Mouse (Mus musculus) fibroblast of lung, adult 2 months (primary cell): ENCODE measurements around the gene Calcoco1.
A peak's percentile ranks its signal among the peaks of the same experiment; 100 is the strongest.

Experiments
- DNase-seq: peaks from one replicate; pipeline ENCODE4 v3.0.0-alpha.2; 2011; ENCODE audit warnings: low read depth

Calcoco1 gene

DNA sequence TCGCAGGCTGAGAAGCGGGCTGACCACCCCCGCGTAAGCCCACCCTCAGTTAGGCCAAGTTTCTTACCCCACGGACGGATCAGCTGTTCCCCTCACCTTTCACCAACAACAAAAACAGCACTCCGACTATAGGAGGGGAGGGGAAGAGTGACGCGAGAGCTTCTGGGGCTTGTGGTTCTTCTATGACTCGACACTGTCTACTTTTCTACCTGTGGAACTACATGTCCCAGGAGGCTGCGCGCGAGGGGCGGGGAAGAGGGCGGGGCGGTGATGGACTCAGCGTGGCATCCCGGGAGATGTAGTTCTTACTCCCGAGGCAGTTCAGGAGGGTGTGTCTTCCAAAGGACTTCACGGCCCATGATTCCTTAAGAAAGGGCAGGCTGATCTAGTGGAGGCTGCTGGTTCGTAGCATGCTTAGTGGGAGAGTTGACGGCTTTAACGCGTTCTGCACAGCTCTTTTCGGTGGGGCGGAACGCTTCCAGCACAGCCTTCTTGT lies at the start of gene Calcoco1:
Calcoco1 (minus strand) TSS at position 199 of the 496 bp plus-strand sequence.
- DNase-seq, result peak; percentile 99

DNA sequence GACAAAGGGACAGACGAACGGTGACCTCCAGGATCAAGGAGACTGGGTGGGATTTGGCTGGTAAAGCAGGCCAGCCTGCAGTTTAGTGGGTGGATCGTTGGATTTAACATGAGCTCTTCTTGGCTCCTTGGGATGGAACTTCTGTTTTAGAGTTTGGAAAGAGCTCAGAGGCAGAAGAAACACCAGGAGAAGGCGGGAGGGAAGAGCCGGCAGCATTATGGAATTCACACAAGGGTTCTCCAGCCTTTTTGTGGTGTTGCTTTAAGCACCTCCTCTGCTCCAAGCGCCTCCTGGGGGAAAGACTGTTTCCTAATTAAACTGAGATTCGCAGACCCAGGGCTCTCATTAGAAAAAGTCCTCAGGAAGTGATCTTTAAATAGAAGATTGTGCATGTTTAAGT lies 48.9 kb upstream of the Calcoco1 start:
- no peak for DNase-seq

DNA sequence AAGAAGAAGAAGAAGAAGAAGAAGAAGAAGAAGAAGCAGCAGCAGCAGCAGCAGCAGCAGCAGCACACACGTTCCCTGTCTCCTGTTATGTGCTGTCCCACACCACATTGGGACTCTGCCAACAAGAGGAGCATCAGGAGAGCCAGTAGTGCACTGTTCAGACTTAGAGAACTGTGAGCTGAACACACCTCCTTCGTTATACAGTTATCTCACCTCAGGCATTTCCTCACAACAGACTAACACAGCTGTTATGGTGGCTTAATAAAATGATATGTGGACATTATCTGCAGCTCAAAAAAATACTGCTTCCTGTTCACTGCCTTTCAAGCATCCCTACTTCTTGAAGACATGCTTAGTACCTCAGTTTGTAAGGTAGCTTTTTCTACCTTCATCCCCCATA lies 43.2 kb upstream of the Calcoco1 start:
- DNase-seq, result no peak

DNA sequence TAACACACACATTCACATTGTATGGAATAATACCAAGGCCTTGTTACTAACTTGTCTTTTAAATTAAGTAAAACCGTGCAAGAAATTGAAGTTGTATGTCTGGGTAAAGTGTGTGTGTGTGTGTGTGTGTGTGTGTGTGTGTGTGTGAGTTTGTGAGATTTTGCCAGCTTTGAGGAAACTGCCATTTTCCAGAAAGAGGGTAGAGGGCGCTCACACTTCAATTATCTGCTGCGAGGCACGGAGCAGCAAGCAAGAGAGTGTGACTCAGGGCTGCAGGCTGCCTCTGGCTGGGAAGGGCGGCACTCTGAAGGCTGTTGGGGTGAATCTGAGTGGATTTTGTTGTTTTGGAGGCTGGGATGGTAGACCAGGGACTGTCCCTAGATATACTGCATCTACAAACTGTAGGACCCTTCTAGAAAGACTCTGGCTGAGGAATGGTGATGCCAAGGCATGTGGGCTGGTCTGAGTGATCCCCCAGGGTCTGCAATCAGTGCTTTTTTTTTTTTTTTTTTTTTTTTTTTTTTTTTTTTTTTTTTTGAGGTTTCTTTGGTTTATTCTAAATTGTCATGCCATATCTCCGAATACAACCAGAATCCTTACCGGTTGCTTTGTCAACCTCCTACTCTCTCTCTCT lies 39.9 kb upstream of the Calcoco1 start:
- peak; percentile 42 for DNase-seq

DNA sequence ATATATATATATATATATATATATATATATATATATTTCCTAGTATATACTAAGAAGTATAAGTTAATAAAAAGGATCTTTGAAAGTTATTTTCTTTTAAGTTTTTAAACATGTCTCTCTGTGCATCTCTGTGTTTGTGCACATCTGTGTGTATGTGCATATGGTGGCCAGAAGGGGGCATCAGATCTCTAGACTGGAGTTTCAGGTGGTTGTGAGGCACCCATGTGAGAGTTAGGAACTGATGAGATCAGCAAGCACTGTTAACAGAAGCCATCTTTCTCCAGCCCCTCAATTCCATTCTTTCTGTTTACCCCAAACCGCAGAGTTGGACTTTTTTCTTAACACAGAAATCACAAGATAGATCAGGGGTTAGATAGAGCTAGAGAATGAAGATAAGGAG lies 35.7 kb upstream of the Calcoco1 start:
- DNase-seq, result no peak

DNA sequence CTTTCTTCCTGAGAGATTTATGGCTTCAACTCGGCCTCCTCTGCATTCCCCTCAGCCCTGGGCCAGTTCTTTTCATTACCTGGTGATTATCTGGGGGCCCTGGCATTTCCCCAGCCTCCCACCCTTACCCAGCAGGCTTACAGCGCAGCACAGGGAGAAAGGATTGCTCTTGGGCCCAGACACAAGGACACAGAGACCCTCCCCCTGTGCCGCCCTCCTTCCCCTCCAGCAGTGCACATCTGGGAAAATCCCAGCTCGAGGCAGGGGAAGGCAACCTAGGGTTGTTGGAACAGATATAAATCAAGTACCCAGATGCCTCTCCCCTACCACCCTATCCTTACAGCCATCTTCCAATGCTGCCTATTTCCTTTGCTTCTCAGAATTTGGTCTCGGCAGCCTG lies 33.1 kb upstream of the Calcoco1 start:
- DNase-seq, result no peak

DNA sequence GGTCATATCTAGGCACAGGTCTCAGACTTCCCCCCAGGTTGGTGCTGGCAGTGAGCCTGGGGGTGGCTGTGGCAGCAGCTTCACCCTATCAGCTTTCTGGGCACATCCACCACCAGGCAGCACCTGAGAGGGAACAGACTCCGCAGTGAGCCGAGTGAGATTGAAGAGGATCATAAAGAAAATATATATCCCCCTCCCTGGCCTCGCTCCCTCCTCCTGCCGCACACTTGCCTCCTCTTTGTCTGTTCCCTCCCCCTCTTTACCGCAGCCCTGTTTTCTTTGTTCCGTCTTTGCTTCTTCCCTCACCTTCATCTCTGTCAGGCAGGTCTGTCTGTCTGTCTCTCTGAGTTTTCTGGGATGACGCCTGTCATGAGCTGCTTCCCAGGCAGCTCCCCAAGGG lies 32.4 kb upstream of the Calcoco1 start:
- DNase-seq, result no peak

DNA sequence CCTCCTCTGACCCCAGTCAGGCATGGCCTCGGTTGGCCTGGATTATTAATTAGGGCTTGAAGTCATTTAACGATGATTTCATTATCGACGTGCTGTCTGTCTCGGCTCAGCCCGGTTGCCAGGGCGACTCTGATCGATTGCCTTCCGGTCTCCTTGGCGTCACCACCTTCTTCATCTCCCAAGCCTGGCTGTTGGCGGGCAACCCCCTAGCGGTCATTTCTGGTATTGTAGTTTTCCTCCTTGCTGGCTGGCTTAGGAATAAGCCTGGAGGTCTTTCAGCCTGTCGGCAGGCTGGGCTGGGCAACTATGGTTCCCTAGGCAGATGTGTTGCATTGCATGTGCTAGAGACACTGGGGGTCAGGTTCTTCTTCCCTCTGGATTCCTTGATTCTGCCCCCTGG lies 31.2 kb upstream of the Calcoco1 start:
- DNase-seq, result no peak

DNA sequence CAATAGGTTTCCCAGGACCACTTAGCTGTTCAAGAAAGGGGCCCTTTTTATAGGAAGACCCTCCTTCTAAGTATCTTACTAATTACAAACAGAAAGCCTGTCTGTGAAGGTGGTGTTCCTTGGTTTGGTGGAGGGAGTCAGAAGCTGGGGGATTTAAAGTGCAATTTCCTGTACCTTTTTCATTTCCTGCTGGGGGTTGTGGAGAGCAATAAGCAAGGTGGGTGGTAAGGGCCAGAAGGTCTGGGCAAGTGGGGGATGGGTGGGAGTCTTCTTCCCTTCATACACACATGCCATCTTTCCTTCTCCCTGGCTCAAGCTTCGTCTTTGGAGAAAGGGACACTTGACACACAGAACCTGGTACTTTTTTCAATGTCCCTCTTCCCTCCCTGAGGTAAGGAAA lies 30.2 kb upstream of the Calcoco1 start:
- no peak for DNase-seq

DNA sequence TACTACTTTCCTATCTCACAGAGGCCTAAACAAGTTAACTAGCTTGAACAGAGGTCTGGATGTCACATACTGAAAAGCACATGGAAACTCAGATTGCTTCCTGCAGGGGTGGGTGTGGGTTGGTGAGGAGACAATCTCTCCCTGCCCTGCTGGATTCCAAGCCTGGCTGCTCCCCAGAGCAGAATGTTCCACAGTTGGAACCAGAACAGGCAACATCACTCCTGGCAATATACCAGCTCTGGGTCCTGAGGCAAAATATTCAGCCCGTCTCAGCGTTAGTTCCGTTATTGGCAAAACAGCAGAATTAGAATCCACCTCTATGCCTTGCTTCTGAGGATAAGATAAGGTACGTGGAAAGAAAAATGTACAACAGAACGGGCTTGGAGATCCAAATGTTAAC lies 28.3 kb upstream of the Calcoco1 start:
- no peak for DNase-seq

DNA sequence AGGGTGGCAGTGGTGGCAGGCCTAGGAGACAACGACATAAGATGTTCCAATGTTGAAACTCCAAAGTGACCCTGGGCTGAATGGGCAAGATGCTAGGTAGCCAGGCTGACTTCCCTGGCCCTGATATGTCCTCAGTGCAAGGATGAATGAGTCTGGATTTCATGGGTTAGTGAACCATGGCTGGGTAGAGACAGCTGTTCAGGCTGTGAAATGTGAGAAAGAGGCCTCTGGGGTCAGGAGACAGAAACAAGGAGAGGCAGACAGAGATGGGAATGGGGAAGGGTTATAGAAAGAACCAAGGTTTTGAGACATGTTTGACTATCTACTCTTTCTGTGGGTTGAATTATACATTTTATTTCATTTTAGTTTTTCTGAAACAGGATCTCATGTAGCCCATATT lies 27.1 kb upstream of the Calcoco1 start:
- DNase-seq, result no peak

DNA sequence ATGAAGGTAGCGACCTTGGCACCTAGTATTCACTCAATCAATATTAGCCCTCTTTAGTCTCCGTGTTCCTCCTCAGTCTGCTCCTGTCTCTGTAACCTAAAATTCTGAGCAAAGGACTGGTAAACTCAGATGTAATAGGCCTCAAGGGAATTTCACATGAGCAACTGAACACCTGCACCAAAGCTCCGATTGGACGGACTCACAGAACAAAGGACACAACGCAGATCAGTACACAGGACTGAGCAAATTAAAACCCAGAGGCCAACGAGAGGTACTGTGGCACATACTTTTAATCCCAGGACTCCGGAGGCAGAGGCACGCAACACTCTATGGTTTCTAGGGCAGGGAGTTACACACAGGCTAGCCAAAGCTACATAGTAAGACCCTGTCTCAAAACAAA lies 25.9 kb upstream of the Calcoco1 start:
- DNase-seq, result no peak

DNA sequence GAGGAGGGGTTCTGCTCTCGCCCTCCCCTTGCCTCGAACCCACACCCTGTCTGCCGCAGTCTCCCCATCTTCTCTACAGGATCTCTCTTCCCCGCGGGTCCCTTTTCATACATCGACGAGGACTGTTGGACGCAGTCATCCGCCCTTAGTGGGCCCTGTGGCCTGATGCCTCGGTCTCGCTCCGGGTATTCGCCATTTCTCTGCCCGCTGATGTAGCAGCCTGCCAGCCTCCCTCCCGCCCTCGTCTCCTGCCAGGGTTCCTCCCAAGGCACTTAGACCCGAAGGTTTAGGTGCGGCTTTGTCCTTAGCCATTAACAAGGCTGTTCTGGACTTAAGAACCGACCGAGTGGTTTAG lies 25.3 kb upstream of the Calcoco1 start:
- DNase-seq, result no peak

DNA sequence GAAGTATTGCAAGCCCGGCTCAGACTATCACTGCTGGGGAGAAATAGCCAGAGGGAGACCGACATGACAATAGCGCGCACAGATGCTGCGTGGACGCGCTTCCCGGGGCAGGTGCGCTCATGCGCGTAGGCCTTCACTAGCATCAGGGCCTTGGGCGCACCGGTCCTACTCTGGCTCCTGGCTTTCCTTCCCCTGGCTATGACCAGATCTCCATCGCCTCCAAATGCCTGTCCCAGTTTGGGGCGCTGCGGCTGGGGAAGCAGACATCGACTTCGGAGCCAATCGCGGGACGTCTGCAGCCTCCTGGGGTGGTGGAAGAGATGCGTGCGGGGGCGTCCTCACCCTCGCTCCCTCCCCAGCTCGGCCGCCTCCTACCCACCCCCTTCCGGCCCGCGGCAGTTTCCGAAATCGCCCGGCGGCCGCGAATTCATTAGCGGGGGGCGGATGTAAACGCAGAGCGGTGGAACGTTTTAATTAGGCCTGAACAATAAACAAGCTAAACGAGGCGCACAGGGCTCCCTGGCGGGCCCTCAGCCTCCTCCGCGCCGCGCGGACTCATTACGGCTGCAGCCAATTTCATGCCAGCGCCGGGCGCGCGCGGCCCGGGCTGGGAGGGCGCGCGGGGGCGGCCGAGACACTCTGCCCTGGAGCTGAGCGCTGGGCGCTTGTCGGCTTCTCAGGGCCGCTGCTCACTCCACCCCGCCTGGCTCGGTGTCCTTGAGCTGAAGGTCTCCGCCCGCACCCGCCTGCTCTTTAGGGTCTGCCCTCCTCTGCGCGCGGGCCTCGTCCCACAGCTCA lies 24.7 kb upstream of the Calcoco1 start:
- DNase-seq, result no peak

DNA sequence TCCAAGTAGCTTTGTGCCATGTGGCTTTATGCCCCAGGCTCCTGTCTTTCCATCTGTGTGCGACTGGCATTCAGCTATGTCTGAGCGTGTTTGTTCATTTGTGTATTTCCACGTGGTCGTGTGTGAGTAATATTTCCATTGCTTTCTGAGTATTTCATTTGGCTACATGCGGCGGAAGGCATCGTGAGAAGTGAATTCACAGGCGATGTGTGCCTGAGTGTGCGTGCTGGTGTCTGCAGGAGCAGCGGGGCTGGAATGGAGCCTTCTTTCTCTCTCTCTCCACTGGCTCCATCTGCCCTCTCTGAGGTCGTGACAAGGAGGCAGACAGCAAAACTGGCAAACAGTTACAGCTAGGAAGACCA lies 24.1 kb upstream of the Calcoco1 start:
- no peak for DNase-seq

DNA sequence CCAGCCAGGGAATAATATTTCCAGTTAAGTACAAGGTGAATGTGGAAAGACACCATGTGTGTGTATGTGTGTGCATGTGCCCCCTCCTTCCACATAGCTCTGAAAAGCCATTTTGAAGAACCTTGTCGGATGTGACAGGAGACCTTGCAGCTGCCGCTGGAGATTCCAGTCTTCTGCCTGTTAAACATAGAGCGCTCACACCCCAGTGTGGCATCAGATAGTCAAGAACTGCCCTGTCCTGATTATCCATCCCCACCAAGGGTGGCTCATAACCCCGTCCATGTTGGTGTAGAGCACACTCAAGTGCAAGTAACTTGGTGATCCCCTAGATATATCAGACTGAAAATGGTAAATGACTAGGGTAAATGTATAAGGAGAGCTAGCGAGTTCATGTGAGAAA lies 23.4 kb upstream of the Calcoco1 start:
- DNase-seq, result no peak

DNA sequence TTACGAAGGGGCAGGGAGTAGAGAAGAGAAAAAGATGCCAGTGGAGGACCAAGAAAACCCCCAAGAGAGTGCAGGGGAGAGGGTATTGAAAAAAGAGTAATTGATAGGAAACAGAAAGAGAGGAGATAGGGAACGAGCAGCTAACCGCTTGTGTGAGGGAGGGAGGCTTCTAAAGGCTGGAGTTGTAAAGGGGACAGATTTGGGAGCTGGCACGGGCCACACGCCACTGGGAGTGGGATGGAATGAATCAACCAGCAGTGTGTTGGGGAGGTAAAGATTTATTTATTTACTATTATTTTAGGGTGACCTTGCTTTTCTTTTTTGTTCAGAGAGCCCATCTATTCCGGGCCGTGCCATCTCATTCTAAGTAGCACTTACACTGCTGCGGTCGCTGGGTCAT lies 22.9 kb upstream of the Calcoco1 start:
- DNase-seq, result no peak

DNA sequence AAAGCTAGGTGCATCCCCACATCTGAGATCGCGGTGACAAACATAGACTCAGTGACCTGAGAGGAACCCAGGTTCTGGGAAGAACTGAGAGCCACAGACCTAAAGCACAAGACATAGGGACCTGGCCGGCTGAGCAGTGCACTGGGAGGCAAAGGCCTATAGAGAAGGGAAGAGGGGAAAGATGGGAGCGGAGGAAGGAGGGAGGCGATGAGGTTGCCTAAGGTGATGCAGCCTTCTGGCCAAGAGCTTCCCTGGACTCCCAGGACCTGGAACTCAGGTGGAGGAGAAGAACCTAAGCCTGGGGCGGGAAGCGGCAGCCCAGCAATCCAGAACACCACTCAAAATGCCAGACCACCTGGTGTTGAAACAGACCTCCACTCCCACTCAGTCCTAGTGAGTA lies 22.4 kb upstream of the Calcoco1 start:
- DNase-seq, result no peak

DNA sequence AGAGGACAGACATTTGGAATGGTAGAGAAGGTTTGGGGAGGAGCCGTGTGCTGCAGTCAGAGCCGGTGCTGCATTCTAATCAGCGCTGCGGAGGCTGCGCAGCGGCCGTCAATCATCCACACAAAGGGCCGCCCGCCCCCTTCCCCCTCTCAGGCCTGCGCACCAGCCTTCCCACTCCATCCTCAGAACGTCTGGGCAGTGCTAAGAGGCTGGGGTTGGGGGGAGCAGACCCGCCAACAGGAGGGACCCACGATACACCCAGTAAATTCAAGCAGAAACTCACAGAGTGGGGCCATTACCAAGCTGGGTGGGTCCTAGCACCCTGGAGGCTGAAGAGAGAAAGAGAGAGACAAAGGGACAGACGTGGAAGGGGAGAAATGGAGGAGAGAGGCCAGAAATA lies 22.0 kb upstream of the Calcoco1 start:
- DNase-seq, result no peak

DNA sequence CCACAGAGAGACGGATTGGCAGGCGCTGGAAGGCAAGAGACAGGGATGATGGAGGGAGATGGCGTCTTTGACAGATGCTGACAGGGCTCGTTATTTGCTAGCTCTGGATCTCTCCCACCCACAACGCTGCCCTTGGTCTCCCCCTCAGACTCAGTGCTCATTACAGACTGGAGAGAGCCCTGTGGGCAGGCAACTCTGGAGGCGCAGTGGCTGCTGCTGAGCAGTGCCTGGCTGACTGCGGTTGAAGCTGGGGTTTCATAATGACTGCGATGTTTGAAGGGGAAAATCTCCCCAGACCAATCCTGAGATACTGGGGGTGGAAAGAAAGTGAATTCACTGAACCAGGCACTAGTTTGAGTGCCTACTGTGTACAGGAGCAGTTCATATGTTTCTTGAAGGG lies 21.2 kb upstream of the Calcoco1 start:
- no peak for DNase-seq

DNA sequence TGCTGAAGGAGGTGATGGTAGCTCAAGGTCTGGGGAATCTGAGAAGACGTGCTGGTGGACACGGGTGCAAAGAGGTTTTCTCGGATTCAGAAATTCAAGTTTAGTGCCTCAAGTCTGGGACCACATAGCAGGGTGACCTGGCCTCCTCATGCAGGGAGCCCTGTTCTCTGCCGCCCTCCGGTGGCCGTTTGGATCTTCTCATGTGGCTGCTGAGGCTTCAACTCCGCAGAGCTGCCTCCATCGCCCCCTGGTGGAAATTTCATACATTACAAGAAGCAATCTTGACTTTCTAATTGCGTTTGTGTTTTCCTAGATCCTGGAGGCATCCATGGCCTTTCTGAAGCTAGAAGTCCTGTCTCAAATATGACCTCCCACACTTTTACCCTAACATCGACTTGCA lies 20.6 kb upstream of the Calcoco1 start:
- DNase-seq, result peak; percentile 79

DNA sequence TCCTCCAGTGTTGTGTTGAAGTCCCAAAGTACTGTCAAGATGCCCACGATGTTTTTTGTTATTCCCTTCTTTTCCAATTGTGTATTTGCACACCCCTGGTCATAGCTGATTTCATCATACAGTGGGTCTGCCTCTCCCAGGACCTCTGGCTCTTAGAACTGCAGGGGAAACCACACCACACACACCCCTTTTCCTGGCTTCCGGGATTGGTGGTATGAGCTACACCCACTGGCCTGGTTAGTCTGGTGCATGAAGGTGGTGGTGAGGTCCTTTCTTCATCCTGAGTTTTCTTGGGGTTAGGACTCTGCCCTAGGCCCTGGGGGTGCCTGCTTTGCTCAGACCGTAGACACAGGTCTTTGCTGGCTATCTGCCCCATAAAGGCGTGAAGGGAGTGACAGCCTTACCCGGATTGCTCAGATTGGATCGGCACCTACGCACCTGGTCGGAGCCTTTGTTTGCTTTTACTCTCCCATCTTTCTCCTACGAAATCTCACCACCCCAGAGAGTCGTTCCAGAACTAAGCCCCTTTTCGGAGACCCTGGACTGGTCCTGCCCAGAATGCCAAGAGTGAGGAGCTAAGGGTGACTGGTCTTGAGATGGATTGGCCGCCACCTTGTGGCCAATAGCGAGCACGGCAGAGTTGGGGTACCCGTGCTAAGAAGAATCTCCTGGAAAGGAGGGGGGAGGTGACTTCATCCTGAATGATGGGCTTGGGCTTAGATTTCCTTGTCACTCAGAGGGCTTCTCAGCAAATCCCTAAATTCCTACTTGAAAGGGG lies 17.7 kb upstream of the Calcoco1 start:
- DNase-seq, result no peak

DNA sequence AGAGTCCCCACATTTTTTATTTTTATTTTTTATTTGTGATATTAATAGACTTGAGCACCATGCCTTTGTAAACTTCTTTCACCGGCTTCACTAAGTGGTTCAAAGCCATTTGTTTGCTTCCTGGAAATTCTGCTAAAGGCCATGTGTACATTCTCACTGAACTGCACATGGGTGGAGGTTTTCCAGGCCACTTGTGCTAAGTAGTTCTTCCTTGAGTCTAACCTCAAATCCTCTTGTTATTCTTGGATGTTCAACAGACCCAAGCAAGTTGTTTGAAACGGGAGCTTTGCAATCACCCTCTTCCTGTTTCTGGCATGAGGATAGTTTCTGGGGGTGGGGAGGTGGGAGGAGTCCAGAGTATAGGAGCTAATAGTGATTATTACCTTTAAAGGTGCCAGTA lies 16.5 kb upstream of the Calcoco1 start:
- no peak for DNase-seq
